Mouse (Mus musculus) ES-E14 (cell line): ENCODE results near the gene Zp2. TPM values are rescaled to one million over a fixed set of nuclear protein-coding genes. Genes with fewer than 3 reads are reported as not detected.

ENCODE experiments used
- DNase-seq: peaks from one replicate; pipeline ENCODE4 v3.0.0-alpha.2; 2013; ENCODE audit warnings: low read depth, low spot score
- H3K27ac ChIP-seq: 2 replicates; pipeline ENCODE4 v1.5.1; 2012; ENCODE audit warnings: low read depth, mild to moderate bottlenecking, low read length, moderate library complexity, mixed read lengths; ENCODE audit not compliant: poor library complexity, insufficient read depth, severe bottlenecking
- H3K36me3 ChIP-seq: 2 replicates; pipeline ENCODE4 v1.6.1; 2012; ENCODE audit warnings: mild to moderate bottlenecking, low read length, moderate library complexity, mixed read lengths; ENCODE audit not compliant: control insufficient read depth, poor library complexity, insufficient read depth, severe bottlenecking
- H3K4me1 ChIP-seq, 2 experiments: fragments of 150-350 bp in 1 of 2; sonication (generic) in 1 of 2; 2 replicates each; pipeline ENCODE4 v1.6.1; 2012; ENCODE audit warnings: low read length in 2 of 2, mild to moderate bottlenecking in 1 of 2, mixed read lengths in 1 of 2; ENCODE audit not compliant: control insufficient read depth in 2 of 2, insufficient read depth in 2 of 2, poor library complexity in 1 of 2
- H3K4me3 ChIP-seq, 2 experiments: fragments of 150-350 bp in 1 of 2; sonication (generic) in 1 of 2; 2 replicates each; pipeline ENCODE4 v1.5.1; 2012; ENCODE audit warnings: low read length in 2 of 2, low read depth in 1 of 2, mild to moderate bottlenecking in 1 of 2, mixed read lengths in 1 of 2; ENCODE audit not compliant: insufficient read depth in 1 of 2, poor library complexity in 1 of 2, severe bottlenecking in 1 of 2
- H3K9ac ChIP-seq: 2 replicates; pipeline ENCODE4 v1.6.1; 2012; ENCODE audit warnings: low read depth, mild to moderate bottlenecking, low read length, mixed read lengths; ENCODE audit not compliant: poor library complexity, insufficient read depth, severe bottlenecking
- H3K9me3 ChIP-seq: fragments of 150-350 bp; sonication (generic); 2 replicates; pipeline ENCODE4 v1.6.1; 2012; ENCODE audit warnings: low read depth, mild to moderate bottlenecking, low read length; ENCODE audit not compliant: control insufficient read depth, insufficient read depth
- CHD2 ChIP-seq: IDR thresholded peaks from 2 replicates; pipeline ENCODE4 v1.6.1; 2014; ENCODE audit warnings: mild to moderate bottlenecking, low read depth, low read length, inconsistent platforms
- HCFC1 ChIP-seq: IDR thresholded peaks from 2 replicates; pipeline ENCODE4 v1.6.1; 2012; ENCODE audit warnings: low read length, inconsistent platforms, borderline replicate concordance; ENCODE audit not compliant: insufficient read depth
- MAFK ChIP-seq: IDR thresholded peaks from 2 replicates; pipeline ENCODE4 v1.6.1; 2014; ENCODE audit warnings: mild to moderate bottlenecking, low read depth, low read length, inconsistent platforms; ENCODE audit not compliant: insufficient read depth
- ZC3H11A ChIP-seq: IDR thresholded peaks from 2 replicates; pipeline ENCODE4 v1.6.1; 2012; ENCODE audit warnings: low read depth, mild to moderate bottlenecking, inconsistent platforms, low read length, borderline replicate concordance
- ZNF384 ChIP-seq: IDR thresholded peaks from 2 replicates; pipeline ENCODE4 v1.6.1; 2012; ENCODE audit warnings: low read depth, low read length, inconsistent platforms
- in situ Hi-C, 2 experiments: fragments of 600-800 bp; cut with MboI; formaldehyde crosslinking; loops; one replicate each; pipeline ENCODE4 v1.15.1; 2025; ENCODE audit warnings: low sequenced_read_pairs in 2 of 2, inconsistent platforms in 1 of 2; ENCODE audit not compliant: unreplicated experiment in 2 of 2
- total RNA-seq: library from RNA; depleted of rRNA; stranded (reverse); fragments of 300-350 nt; gene quantifications from 2 replicates; pipeline ENCODE4 v1.2.3, GENCODE M21; 2012; rRNA removed

The Zp2 gene
- total RNA-seq, result 0.11 TPM in 1 of 2 replicates, not detected in the other

DNA sequence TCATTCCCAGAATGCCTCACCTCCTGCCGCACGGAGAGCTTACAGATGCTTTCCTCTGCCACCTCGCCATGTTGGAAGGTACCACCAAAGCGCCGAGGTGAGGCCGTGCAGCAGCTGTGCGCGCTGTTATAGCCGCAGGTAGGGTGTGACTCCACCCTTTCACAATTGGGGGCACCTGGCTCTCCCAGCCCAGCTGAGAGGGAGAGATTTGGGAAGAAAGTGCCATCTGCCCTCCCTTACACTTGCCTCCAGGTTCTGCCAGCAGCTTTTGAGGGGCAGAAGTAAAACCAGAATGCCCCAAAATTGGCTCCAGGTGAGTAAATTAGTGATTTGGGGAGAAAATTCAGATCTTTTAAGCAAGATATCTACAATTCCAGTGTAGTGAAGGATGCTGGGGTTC is at the start of gene Zp2:
Zp2 (minus strand) TSS at position 101 of the 400 bp plus-strand sequence.
- no peaks in the 10 kb centered on the region for H3K4me1 ChIP-seq
- in situ Hi-C loops, result no loop called here

DNA sequence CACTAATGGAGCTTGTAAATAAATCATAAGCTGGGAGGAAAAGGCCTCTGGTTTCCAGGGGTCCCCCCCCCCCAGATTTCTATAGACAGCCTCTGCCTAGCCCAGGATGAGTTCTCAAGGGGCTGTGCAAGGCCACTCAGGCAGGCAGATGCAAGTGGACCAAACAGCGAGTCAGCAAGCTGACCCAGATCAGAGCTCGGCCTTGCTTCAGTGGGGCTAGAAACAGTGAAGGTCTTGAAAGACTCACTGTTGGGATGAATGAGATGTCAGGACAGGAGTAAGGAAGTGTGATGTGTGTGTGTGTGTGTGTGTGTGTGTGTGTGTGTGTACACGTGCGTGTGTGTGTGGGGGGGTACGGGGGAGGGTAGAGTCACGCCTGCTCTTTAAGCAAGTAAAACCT is 47.7 kb upstream of the Zp2 start:
- no peak for DNase-seq
- no peak overlapping the region for H3K27ac ChIP-seq
- H3K4me1 ChIP-seq, result no peaks in the 10 kb centered on the region
- TF ChIP-seq MAFK (no peak), CHD2 (no peak), ZC3H11A (no peak), HCFC1 (no peak), ZNF384 (no peak)
- no peak overlapping the region for H3K9ac ChIP-seq
- H3K9me3 ChIP-seq, result no peaks in the 10 kb centered on the region
- in situ Hi-C loops, result no loop called here
- no peaks in the 10 kb centered on the region for H3K36me3 ChIP-seq
- H3K4me3 ChIP-seq, result no peak overlapping the region

More for the DNA sequence above, at the start of gene Zp2:
- no peak for DNase-seq
- Histone ChIP-seq H3K9me3 (no peaks in the 10 kb centered on the region), H3K27ac (no peak within 1 kb of the TSS), H3K4me3 (no peak within 1 kb of the TSS), H3K36me3 (no peaks in the 10 kb centered on the region), H3K9ac (no peak within 1 kb of the TSS)
- TF ChIP-seq MAFK, result no peak
- no peak for TF ChIP-seq CHD2
- TF ChIP-seq ZNF384, result no peak
- no peak for TF ChIP-seq HCFC1
- no peak for TF ChIP-seq ZC3H11A

DNA sequence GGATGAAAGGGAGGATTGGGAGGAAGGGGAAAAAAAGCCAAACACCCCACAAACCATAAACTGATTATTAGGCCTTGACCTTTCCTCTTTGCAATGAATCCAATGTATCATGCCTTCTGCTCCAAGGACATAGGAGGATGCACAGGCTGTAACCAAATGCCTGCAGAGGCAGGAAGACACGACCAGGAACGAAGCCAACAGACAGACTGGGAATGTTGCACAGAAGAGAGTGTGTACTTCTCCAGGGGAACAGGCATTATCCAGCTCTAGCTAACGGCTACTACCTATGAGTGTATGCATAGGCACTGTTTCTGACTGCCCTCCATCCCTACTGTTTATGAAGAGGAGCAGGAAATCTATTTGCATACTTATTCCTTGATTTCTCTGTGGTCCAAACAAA is 47.1 kb upstream of the Zp2 start:
- DNase-seq, result no peak
- H3K27ac ChIP-seq, result no peak overlapping the region
- no peak overlapping the region for H3K4me3 ChIP-seq
- H3K4me1 ChIP-seq, result no peaks in the 10 kb centered on the region
- H3K9me3 ChIP-seq, result no peaks in the 10 kb centered on the region
- H3K36me3 ChIP-seq, result no peaks in the 10 kb centered on the region
- TF ChIP-seq HCFC1 (no peak), ZC3H11A (no peak), ZNF384 (no peak), MAFK (no peak), CHD2 (no peak)
- no peak overlapping the region for H3K9ac ChIP-seq
- in situ Hi-C loops, result no loop called here

DNA sequence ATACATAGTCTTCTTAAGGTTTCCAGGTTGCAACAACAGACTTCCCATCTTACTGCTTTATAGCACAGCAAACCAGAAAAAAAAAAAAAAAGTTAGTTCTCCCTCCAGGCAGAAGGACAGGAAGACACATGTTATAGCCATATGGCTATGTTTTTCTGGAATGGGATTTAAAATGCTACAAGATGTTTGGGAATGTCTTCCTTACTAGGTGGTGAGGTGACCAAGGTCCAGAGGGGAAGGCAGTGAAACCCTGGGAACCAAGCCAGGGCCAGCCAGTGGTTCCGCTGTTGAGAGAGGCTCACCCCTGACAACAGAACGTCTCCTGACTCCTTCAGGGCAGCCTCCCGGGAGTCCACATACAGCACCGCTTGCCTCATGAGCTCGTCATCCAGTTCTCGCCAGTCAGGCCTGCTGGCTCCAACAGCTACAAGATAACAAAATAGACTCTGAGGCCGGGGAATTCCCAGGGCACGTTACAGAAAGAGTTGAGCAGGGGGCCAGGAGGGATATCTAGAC is 45.1 kb upstream of the Zp2 start:
- no peak for TF ChIP-seq MAFK
- no peak for TF ChIP-seq ZC3H11A
- TF ChIP-seq ZNF384, result no peak
- TF ChIP-seq HCFC1, result no peak
- TF ChIP-seq CHD2, result no peak
- no peak overlapping the region for H3K4me3 ChIP-seq
- no peaks in the 10 kb centered on the region for H3K4me1 ChIP-seq
- no peak overlapping the region for H3K9ac ChIP-seq
- H3K36me3 ChIP-seq, result no peaks in the 10 kb centered on the region
- no peaks in the 10 kb centered on the region for H3K9me3 ChIP-seq
- DNase-seq, result no peak
- in situ Hi-C loops, result no loop called here
- H3K27ac ChIP-seq, result no peak overlapping the region
